Mouse (Mus musculus) left cerebral cortex, adult 8-10 months (tissue): ENCODE data around the gene Nop9. TPM values are rescaled to one million over a fixed set of nuclear protein-coding genes. Genes with fewer than 3 reads are reported as not detected.

ENCODE experiments used
- total RNA-seq, 4 experiments: library from RNA; stranded (reverse); gene quantifications; 2 replicates each; pipeline ENCODE4 v1.2.4; 2022

Nop9 gene
- total RNA-seq, 4 experiments from 2014 or later = 9.7 to 11.8 (median 11.0) TPM

Other genes starting within 250 kb of the Nop9 start
- gene Cpne6, start 235.2 kb upstream of the Nop9 start, total RNA-seq = 100 to 1,000 TPM; 151 to 192 (median 180) TPM
- gene Nrl, start 220.7 kb upstream of the Nop9 start, total RNA-seq = under 1 TPM; 0.46 to 0.82 (median 0.69) TPM
- gene Pck2, start 205.4 kb upstream of the Nop9 start, total RNA-seq = 10 to 100 TPM; 25.2 to 29.7 (median 27.7) TPM
- gene Dcaf11, start 185.7 kb upstream of the Nop9 start, total RNA-seq = 10 to 100 TPM; 83.5 to 91.6 (median 85.1) TPM
- gene A730061H03Rik, start 185.3 kb upstream of the Nop9 start, total RNA-seq = under 1 TPM in 2 of 4 experiments, not detected in 2; 0.84 to 0.98 TPM
- gene Fitm1, start 170.1 kb upstream of the Nop9 start, total RNA-seq = not detected
- gene Psme1, start 167.6 kb upstream of the Nop9 start, total RNA-seq = 10 to 100 TPM; 53.6 to 63.7 (median 58.8) TPM
- gene Emc9, start 160.4 kb upstream of the Nop9 start, total RNA-seq = 10 to 100 TPM; 46.3 to 59.7 (median 50.8) TPM
- gene Psme2, start 154.6 kb upstream of the Nop9 start, total RNA-seq = 10 to 100 TPM; 50.2 to 74.0 (median 51.3) TPM
- gene Rnf31, start 154.0 kb upstream of the Nop9 start, total RNA-seq = 10 to 100 TPM; 31.4 to 46.1 (median 38.0) TPM
- 10 to 100 TPM in 2 of 4 experiments, 1 to 10 TPM in 2; 7.5 to 15.2 (median 11.2) TPM for gene Irf9, start 142.1 kb upstream of the Nop9 start, total RNA-seq
- gene Rec8, start 127.7 kb upstream of the Nop9 start, total RNA-seq = 1 to 10 TPM; 1.5 to 4.9 (median 3.7) TPM
- gene Ipo4, start 109.7 kb upstream of the Nop9 start, total RNA-seq = 100 to 1,000 TPM; 122 to 146 (median 132) TPM
- 1 to 10 TPM; 3.5 to 4.2 (median 4.0) TPM for gene Gm49378, start 107.8 kb upstream of the Nop9 start, total RNA-seq
- gene Tm9sf1, start 101.9 kb upstream of the Nop9 start, total RNA-seq = 10 to 100 TPM; 37.5 to 45.6 (median 38.9) TPM
- 1 to 10 TPM in 1 of 4 experiments, under 1 TPM in 3; 0.53 to 1.2 (median 0.89) TPM for gene Tssk4, start 95.5 kb upstream of the Nop9 start, total RNA-seq
- gene Mdp1, start 85.2 kb upstream of the Nop9 start, total RNA-seq = 10 to 100 TPM; 40.7 to 48.1 (median 44.1) TPM
- gene Gmpr2, start 73.8 kb upstream of the Nop9 start, total RNA-seq = 10 to 100 TPM; 19.9 to 24.2 (median 22.4) TPM
- gene Nedd8, start 73.6 kb upstream of the Nop9 start, total RNA-seq = 100 to 1,000 TPM; 310 to 370 (median 342) TPM
- gene Tinf2, start 63.9 kb upstream of the Nop9 start, total RNA-seq = 10 to 100 TPM; 16.3 to 18.2 (median 18.0) TPM
- 1 to 10 TPM in 2 of 4 experiments, not detected in 2; 1.1 to 1.4 TPM for gene Tgm1, start 31.8 kb upstream of the Nop9 start, total RNA-seq
- gene Rabggta, start 23.4 kb upstream of the Nop9 start, total RNA-seq = 10 to 100 TPM; 52.2 to 54.7 (median 54.0) TPM
- gene Dhrs1, start within 50 bp of the Nop9 start, total RNA-seq = 100 to 1,000 TPM in 2 of 4 experiments, 10 to 100 TPM in 2; 86.1 to 119 (median 97.8) TPM
- gene Cideb, start 12.8 kb downstream of the Nop9 start, total RNA-seq = 1 to 10 TPM; 1.5 to 3.1 (median 2.4) TPM
- under 1 TPM; 0.21 to 0.28 (median 0.25) TPM for gene Ltb4r2, start 15.7 kb downstream of the Nop9 start, total RNA-seq
- under 1 TPM in 3 of 4 experiments, not detected in 1; 0.26 to 0.65 (median 0.53) TPM for gene Ltb4r1, start 20.3 kb downstream of the Nop9 start, total RNA-seq
- gene Adcy4, start 38.4 kb downstream of the Nop9 start, total RNA-seq = 1 to 10 TPM; 3.3 to 6.2 (median 4.7) TPM
- under 1 TPM in 2 of 4 experiments, not detected in 2; 0.73 to 0.98 TPM for gene Ripk3, start 43.2 kb downstream of the Nop9 start, total RNA-seq
- gene Nfatc4, start 77.5 kb downstream of the Nop9 start, total RNA-seq = 1 to 10 TPM; 1.0 to 2.7 (median 2.1) TPM
- gene Nynrin, start 108.3 kb downstream of the Nop9 start, total RNA-seq = 10 to 100 TPM in 2 of 4 experiments, 1 to 10 TPM in 2; 7.3 to 13.3 (median 11.3) TPM
- under 1 TPM; 0.09 to 0.52 (median 0.23) TPM for gene Cbln3, start 138.7 kb downstream of the Nop9 start, total RNA-seq
- gene Khnyn, start 139.3 kb downstream of the Nop9 start, total RNA-seq = 10 to 100 TPM; 12.7 to 15.8 (median 13.0) TPM
- gene Sdr39u1, start 154.6 kb downstream of the Nop9 start, total RNA-seq = 100 to 1,000 TPM; 101 to 123 (median 111) TPM
- gene Cma1, start 199.0 kb downstream of the Nop9 start, total RNA-seq = not detected
- not detected for gene Cma2, start 205.3 kb downstream of the Nop9 start, total RNA-seq